Mouse (Mus musculus) stomach, postnatal 0 days (tissue): ENCODE data around the gene Dyrk3.

Source experiments
- CTCF ChIP-seq: IDR thresholded peaks from 2 replicates; pipeline ENCODE4 v1.5.1; 2016; ENCODE audit warnings: antibody characterized with exemption, low read depth, mild to moderate bottlenecking, moderate library complexity
- EP300 ChIP-seq: optimal IDR thresholded peaks from 2 replicates; pipeline ENCODE3; 2016; ENCODE audit warnings: antibody characterized with exemption

- TF ChIP-seq CTCF (peak; percentile 88), EP300 (no peak)
Observed at GRCm38 (mm10) chr1:131115932-131116331, 22.2 kb downstream of the Dyrk3 start.
